Mouse (Mus musculus) stomach, embryonic 16.5 days (tissue): ENCODE results near the gene Cdr1. TPM values are rescaled to one million over a fixed set of nuclear protein-coding genes. Genes with fewer than 3 reads are reported as not detected.

Experiments
- ATAC-seq: fragments of 200-750 bp; cut with Nextera tagmentation; 2 replicates; pipeline ENCODE4 v1.8.0; 2017; ENCODE audit warnings: moderate number of reproducible peaks, moderate TSS enrichment; ENCODE audit not compliant: insufficient read depth, low FRiP score
- H3K27ac ChIP-seq: fragments of 300-500 bp; sonication (generic); 2 replicates; pipeline ENCODE4 v1.5.1; 2014; ENCODE audit warnings: low read length
- H3K27me3 ChIP-seq: fragments of 300-500 bp; sonication (generic); 2 replicates; pipeline ENCODE4 v1.6.1; 2014; ENCODE audit warnings: low read length, control low read depth, mixed read lengths; ENCODE audit not compliant: control insufficient read depth, insufficient read depth
- H3K36me3 ChIP-seq: fragments of 300-500 bp; sonication (generic); 2 replicates; pipeline ENCODE4 v1.6.1; 2014; ENCODE audit warnings: low read length; ENCODE audit not compliant: control insufficient read depth, insufficient read depth
- H3K4me1 ChIP-seq: fragments of 300-500 bp; sonication (generic); 2 replicates; pipeline ENCODE4 v1.6.1; 2014; ENCODE audit warnings: low read length, control low read depth, mixed read lengths; ENCODE audit not compliant: control insufficient read depth, insufficient read depth
- H3K4me2 ChIP-seq: fragments of 300-500 bp; sonication (generic); 2 replicates; pipeline ENCODE4 v1.6.1; 2014; ENCODE audit warnings: low read depth, low read length, mixed read lengths
- H3K4me3 ChIP-seq: fragments of 300-500 bp; sonication (generic); replicated peaks from 2 replicates; pipeline ENCODE4 v1.5.1; 2014; ENCODE audit warnings: mild to moderate bottlenecking, low read length
- H3K9ac ChIP-seq: fragments of 300-500 bp; sonication (generic); 2 replicates; pipeline ENCODE4 v1.6.1; 2014; ENCODE audit warnings: low read length
- H3K9me3 ChIP-seq: fragments of 300-500 bp; sonication (generic); replicated peaks from 2 replicates; pipeline ENCODE4 v1.6.1; 2016; ENCODE audit warnings: low read length, control low read depth; ENCODE audit not compliant: control insufficient read depth
- WGBS: fragments of 180-500 bp; shearing (Covaris S2); extraction: QIAGEN DNeasy Blood & Tissue Kit; methylation state at CpG from one replicate; pipeline ENCODE4 v1.1.7; 2014; 5-methylcytosine and 5-hydroxymethylcytosine counted together
- polyA plus RNA-seq: library from polyadenylated mRNA; unstranded; fragments of >200 nt; fragmentation: Nextera tagmentation; extraction: Ambion mirVana; gene quantifications from 2 replicates; pipeline ENCODE4 v1.2.1, GENCODE M21; 2015

The Cdr1 gene
- 0.09 TPM in 1 of 2 replicates, not detected in the other for polyA plus RNA-seq

DNA sequence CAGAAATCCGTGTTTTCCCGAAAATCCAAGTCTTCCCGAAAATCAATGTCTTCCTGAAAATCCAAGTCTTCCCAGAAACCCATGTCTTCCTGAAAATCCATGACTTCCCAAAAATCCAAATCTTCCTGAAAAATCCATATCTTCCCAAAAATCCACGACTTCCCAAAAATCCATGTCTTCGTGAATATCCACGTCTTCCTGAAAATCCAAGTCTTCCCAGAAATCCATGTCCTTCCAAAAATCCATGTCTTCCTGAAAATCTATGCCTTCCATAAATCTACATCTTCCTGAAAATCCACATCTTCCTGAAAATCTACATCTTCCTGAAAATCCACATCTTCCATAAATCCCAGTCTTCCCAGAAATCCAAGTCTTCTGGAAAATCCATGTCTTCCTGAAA lies at the start of gene Cdr1:
Gene Cdr1, minus strand, starts transcription at position 101 of the 400 bp plus-strand sequence.
- H3K4me3 ChIP-seq: no peak within 1 kb of the TSS
- no peak within 1 kb of the TSS for H3K9ac ChIP-seq
- no peak within 1 kb of the TSS for H3K4me2 ChIP-seq
- H3K27me3 ChIP-seq: no peaks in the 10 kb centered on the region
- no peaks in the 10 kb centered on the region for H3K4me1 ChIP-seq
- H3K36me3 ChIP-seq: no peaks in the 10 kb centered on the region
- ATAC-seq: no peak
- H3K9me3 ChIP-seq: 0 out of 2 replicates have a peak, but pooled peaks cover 15% of the 10 kb centered on the region
- WGBS: 91% methylated on average over 6 of the region's 6 CpGs
- H3K27ac ChIP-seq: no peak within 1 kb of the TSS

DNA sequence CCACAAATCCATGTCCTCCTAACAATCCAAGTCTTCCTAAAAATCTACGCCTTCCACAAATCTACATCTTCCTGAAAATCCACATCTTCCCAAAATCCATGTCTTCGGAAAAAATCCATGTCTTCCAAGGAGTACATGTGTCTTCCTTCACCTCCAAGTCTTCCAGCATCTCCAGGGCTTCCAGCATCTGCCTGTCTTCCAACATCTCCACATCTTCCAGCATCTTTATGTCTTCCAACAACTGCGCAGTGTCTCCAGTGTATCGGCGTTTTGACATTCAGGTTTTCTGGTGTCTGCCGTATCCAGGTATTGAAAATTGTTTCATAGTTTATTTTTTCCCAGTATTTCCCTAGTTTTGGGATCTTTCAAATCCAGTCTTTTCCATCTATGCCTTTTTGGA lies 511 bp upstream of the Cdr1 start:
- 95% methylated on average over 6 of the region's 6 CpGs for WGBS
- Histone ChIP-seq H3K4me3 (no peak overlapping the region), H3K27ac (no peak overlapping the region), H3K9ac (no peak overlapping the region), H3K4me2 (no peak overlapping the region), H3K27me3 (no peaks in the 10 kb centered on the region), H3K9me3 (0 out of 2 replicates have a peak, but pooled peaks cover 15% of the 10 kb centered on the region), H3K4me1 (no peaks in the 10 kb centered on the region), H3K36me3 (no peaks in the 10 kb centered on the region)
- ATAC-seq: no peak

DNA sequence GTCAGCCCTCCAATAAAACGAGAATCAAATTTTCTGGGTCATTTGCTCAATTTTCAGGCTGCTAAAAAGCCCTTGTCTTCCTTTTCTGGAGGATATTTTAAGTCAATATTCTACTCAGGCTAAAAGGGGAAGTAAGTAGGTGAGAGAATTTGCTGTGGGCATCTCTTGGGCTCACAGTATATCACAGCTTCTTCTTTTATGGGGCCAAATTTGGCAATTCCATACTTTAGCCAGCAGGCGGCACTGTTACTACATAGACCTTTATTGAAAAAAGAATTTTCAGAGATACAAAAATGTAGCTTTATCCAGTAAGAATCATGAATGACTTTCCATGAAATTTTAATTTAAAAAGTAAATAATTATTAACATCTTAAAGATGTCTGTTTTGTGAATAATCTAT lies 18.8 kb downstream of the Cdr1 start:
- Histone ChIP-seq H3K9me3 (no peaks in the 10 kb centered on the region), H3K4me1 (no peaks in the 10 kb centered on the region), H3K36me3 (no peaks in the 10 kb centered on the region), H3K4me3 (no peak overlapping the region), H3K9ac (no peak overlapping the region), H3K27me3 (no peaks in the 10 kb centered on the region), H3K4me2 (no peak overlapping the region), H3K27ac (no peak overlapping the region)
- no peak for ATAC-seq
- 39% methylated on average over 2 of the region's 2 CpGs for WGBS

DNA sequence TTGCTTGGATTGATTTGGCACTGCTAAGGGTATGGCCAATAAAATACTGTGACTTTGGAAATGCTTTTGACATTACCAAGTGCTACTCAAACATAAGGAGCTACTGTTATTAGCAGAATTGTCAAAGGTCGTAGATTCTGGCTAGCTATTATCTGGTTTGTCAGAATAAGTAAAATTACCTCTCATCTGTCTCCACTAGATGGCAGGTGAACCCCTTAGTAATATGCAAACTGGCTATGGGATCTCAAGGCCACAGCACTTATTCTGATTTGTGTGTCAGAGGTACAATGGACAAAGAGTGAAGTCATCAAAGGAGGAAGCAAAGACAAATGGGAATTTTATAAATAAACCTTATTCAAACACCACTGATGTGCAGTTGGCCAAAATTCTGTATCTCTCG lies 24.1 kb downstream of the Cdr1 start:
- Histone ChIP-seq H3K4me3 (no peak overlapping the region), H3K9ac (no peak overlapping the region), H3K9me3 (no peaks in the 10 kb centered on the region), H3K4me2 (no peak overlapping the region), H3K4me1 (no peaks in the 10 kb centered on the region), H3K27me3 (no peaks in the 10 kb centered on the region), H3K27ac (no peak overlapping the region), H3K36me3 (no peaks in the 10 kb centered on the region)
- 38% methylated on average over 2 of the region's 2 CpGs for WGBS
- ATAC-seq: no peak

DNA sequence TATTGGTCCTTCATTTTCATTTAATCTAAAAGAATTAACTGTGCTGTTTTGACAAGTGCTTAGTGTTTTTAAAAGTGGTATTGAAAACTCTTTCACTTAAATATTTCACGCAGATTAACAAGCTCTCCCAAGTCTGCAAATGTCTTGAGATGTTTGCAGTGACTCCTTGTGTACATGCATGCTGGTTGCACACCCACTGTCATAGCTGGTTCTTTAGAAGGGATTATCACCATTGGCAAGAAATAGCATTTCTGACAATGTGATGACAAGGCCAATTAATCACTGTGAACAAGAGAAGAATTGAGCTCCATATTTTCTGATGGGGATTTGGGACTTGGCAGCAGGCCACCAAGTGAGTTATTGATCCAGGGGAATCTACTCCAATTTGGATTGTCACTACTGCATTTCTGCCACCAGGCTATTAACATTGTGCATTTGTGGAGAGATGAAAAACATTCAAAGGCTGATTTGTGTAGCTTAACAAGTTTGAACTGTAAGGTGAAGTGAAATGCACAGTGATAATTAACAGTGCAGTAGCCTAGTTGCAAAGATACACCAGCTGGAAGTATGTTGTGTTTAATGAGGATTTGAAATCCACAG lies 30.6 kb downstream of the Cdr1 start:
- ATAC-seq: no peak
- 66% methylated on average over 1 of the region's 1 CpGs for WGBS
- no peaks in the 10 kb centered on the region for H3K27me3 ChIP-seq
- H3K9me3 ChIP-seq: no peaks in the 10 kb centered on the region
- H3K36me3 ChIP-seq: no peaks in the 10 kb centered on the region
- no peak overlapping the region for H3K9ac ChIP-seq
- no peak overlapping the region for H3K4me2 ChIP-seq
- no peaks in the 10 kb centered on the region for H3K4me1 ChIP-seq
- no peak overlapping the region for H3K4me3 ChIP-seq
- no peak overlapping the region for H3K27ac ChIP-seq

DNA sequence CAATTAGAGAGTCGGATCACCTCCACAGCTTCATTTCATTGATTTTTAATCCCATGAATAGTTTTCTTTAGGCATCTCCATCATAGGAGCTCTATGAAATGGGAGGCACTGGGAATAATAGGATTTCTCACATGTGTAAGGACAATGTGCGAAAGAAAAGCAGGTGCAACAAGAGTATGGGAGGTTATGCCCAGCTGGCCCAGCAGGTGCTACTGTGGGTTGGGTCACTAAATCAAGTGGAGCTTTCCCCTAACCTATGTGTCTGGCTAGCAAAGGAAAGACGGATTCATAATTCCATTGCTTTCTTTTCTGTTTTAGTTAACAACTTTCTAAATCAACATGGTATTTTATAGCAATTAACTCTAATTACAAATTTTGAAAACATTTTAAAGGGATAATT lies 31.1 kb downstream of the Cdr1 start:
- no peak overlapping the region for H3K4me3 ChIP-seq
- H3K9ac ChIP-seq: no peak overlapping the region
- no peak overlapping the region for H3K27ac ChIP-seq
- H3K4me2 ChIP-seq: no peak overlapping the region
- H3K9me3 ChIP-seq: no peaks in the 10 kb centered on the region
- WGBS: 78% methylated on average over 3 of the region's 3 CpGs
- H3K36me3 ChIP-seq: no peaks in the 10 kb centered on the region
- no peak for ATAC-seq
- H3K27me3 ChIP-seq: no peaks in the 10 kb centered on the region
- no peaks in the 10 kb centered on the region for H3K4me1 ChIP-seq

DNA sequence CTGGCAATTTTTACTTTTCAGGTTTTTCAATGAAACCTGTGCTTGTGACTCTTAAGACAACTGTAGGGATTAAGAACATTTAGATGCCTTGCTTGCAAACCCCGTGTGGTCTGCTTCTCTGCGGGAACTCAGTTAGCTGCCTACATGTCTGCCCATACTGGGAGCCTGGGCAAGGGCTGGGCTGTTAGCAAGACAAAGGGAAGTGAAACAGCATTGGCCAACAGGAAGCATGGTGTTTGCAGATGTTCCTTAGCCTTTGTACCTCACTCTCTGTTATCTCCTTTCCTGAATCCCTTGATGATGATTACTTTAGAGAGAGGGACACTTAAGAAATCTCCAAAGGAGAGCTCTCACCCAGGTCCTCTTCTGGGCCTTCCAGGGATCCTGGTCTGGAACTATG lies 38.8 kb downstream of the Cdr1 start:
- no peaks in the 10 kb centered on the region for H3K27me3 ChIP-seq
- H3K36me3 ChIP-seq: no peaks in the 10 kb centered on the region
- no peak overlapping the region for H3K4me2 ChIP-seq
- no peak overlapping the region for H3K4me3 ChIP-seq
- no peaks in the 10 kb centered on the region for H3K9me3 ChIP-seq
- no peaks in the 10 kb centered on the region for H3K4me1 ChIP-seq
- 30% methylated on average over 2 of the region's 2 CpGs for WGBS
- no peak for ATAC-seq
- no peak overlapping the region for H3K9ac ChIP-seq
- H3K27ac ChIP-seq: no peak overlapping the region

DNA sequence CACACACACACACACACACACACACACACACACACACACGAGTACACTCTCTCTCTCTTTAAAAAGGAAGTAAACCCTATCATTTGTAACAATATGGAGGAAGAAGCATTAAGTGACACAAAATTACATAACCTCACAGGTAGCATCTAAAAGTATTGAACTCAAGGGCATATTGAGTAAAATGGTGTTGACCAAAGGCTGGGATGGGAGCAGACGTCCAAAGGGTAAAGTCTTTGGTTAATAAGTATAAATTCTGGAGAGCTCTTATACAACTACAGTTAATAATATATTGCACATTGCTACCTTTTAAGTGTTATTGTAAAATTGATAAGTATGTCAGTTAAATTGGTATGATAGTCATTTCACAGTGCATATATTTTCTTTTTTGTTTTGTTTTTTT lies 39.9 kb downstream of the Cdr1 start:
- no peak overlapping the region for H3K4me3 ChIP-seq
- H3K4me1 ChIP-seq: no peaks in the 10 kb centered on the region
- H3K9me3 ChIP-seq: no peaks in the 10 kb centered on the region
- no peak for ATAC-seq
- H3K4me2 ChIP-seq: no peak overlapping the region
- no peak overlapping the region for H3K27ac ChIP-seq
- H3K9ac ChIP-seq: no peak overlapping the region
- 63% methylated on average over 2 of the region's 2 CpGs for WGBS
- no peaks in the 10 kb centered on the region for H3K36me3 ChIP-seq
- H3K27me3 ChIP-seq: no peaks in the 10 kb centered on the region

DNA sequence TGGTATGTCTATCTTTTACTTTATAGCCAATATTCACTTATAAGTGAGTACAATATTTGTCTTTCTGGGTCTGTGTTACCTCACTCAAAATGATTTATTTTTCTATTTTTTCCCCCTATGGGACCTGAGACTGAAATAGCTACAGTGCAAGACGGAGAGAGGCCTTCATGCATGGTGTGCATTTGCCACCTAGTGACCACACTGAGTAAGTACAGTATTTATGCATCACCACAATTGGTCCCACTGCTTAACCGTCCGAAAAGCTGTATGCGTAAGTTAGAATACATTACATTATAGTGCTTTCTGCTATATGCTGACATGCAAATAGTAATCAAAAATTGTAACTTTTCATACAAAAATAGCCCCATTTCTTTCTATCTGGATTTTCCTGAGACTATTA lies 50.8 kb downstream of the Cdr1 start:
- Histone ChIP-seq H3K27ac (no peak overlapping the region), H3K4me1 (no peaks in the 10 kb centered on the region), H3K4me2 (no peak overlapping the region), H3K27me3 (no peaks in the 10 kb centered on the region), H3K9ac (no peak overlapping the region), H3K9me3 (no peaks in the 10 kb centered on the region), H3K4me3 (no peak overlapping the region), H3K36me3 (no peaks in the 10 kb centered on the region)
- WGBS: 69% methylated on average over 4 of the region's 4 CpGs
- ATAC-seq: no peak
